Mouse (Mus musculus): ENCODE measurements around the gene Klhl28. TPM values are rescaled to one million over a fixed set of nuclear protein-coding genes. Genes with fewer than 3 reads are reported as not detected.

The Klhl28 gene
- polyA plus RNA-seq, 1 experiment from 2014 or later, result 12.3 TPM

DNA sequence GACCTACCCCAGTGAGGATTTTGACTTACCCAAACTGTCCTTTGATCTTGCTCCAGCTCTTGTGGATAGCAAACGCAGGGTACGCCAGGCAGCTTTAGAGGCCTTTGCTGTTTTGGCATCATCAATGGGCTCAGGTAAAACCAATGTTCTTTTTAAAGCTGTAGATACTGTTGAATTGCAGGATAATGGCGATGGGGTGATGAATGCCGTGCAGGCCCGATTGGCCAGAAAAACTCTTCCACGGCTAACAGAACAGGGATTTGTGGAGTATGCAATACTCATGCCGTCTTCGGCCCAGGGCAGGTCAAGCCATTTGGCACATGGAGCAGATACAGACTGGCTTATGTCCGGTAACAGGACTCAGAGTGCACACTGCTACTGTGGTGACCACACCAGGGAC lies 2.1 kb upstream of the Klhl28 start:
- H3K9me3 ChIP-seq (ENCODE audit: control insufficient read depth, low read length), result no peaks in the 10 kb centered on the region
- H3K27me3 ChIP-seq (replicated peaks; ENCODE audit: control insufficient read depth, insufficient read depth, low read length), result no peaks in the 10 kb centered on the region
- DNase-seq (ENCODE audit: low spot score) (peak; percentile 53), ATAC-seq (replicated peaks; ENCODE audit: low FRiP score, low TSS enrichment, low read depth) (no peak)
- peaks cover 31% of the 10 kb centered on the region for H3K4me1 ChIP-seq (replicated peaks; ENCODE audit: control insufficient read depth, insufficient read depth, low read length)
- under 1% methylated on average over 9 of the region's 9 CpGs for WGBS
- peak overlapping the region; percentile 92 for H3K4me3 ChIP-seq (ENCODE audit: low read depth, low read length)
- 0 out of 2 replicates have a peak, but pooled peaks cover 4% of the 10 kb centered on the region for H3K36me3 ChIP-seq (ENCODE audit: control insufficient read depth, insufficient read depth, low read length)
- peak overlapping the region; percentile 86 for H3K9ac ChIP-seq (ENCODE audit: low read length)
- no peak overlapping the region for H3K27ac ChIP-seq (ENCODE audit: low read depth)
- H3K4me2 ChIP-seq (ENCODE audit: low read length), result peak overlapping the region; percentile 73

DNA sequence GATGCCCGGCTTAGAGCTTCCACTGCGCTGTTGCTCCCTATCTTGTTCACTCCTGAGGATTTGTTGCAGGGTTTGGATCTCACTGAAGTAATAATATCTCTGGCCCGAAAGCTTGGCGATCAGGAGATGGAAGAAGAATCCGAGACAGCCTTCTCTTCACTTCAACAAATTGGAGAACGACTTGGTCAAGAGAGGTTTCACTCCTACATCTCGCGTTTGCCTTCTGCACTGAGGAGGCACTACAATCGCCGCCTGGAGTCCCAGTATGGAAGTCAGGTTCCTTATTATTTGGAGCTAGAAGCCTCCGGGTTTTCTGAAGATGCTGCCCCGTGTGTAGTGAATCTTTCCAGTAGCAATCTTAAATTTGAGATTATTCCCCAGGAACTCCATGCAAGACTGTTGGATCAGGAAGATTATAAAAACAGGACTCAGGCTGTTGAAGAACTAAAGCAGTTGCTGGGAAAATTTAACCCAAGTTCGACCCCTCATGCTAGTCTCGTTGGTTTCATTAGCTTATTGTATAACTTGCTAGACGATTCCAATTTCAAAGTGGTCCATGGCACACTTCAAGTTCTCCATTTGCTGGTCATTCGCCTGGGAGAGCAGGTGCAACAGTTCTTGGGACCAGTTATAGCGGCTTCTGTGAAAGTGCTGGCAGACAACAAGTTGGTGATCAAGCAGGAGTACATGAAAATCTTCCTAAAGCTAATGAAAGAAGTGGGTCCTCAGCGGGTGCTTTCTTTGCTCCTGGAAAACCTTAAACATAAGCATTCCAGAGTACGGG lies 1.5 kb upstream of the Klhl28 start:
- Histone ChIP-seq H3K9ac (ENCODE audit: low read length) (peak overlapping the region; percentile 86), H3K27ac (ENCODE audit: low read depth) (peak overlapping the region; percentile 88; the same call in 1 of the 2 replicates), H3K27me3 (replicated peaks; ENCODE audit: control insufficient read depth, insufficient read depth, low read length) (no peaks in the 10 kb centered on the region), H3K36me3 (ENCODE audit: control insufficient read depth, insufficient read depth, low read length) (0 out of 2 replicates have a peak, but pooled peaks cover 4% of the 10 kb centered on the region), H3K4me2 (ENCODE audit: low read length) (peak overlapping the region; percentile 73), H3K4me1 (replicated peaks; ENCODE audit: control insufficient read depth, insufficient read depth, low read length) (peaks cover 26% of the 10 kb centered on the region), H3K9me3 (ENCODE audit: control insufficient read depth, low read length) (no peaks in the 10 kb centered on the region), H3K4me3 (ENCODE audit: low read depth, low read length) (peak overlapping the region; percentile 92)
- WGBS, result 3% methylated on average over 19 of the region's 19 CpGs
- ATAC-seq (replicated peaks; ENCODE audit: low FRiP score, low TSS enrichment, low read depth), result no peak
- no peak for DNase-seq (ENCODE audit: low spot score)

DNA sequence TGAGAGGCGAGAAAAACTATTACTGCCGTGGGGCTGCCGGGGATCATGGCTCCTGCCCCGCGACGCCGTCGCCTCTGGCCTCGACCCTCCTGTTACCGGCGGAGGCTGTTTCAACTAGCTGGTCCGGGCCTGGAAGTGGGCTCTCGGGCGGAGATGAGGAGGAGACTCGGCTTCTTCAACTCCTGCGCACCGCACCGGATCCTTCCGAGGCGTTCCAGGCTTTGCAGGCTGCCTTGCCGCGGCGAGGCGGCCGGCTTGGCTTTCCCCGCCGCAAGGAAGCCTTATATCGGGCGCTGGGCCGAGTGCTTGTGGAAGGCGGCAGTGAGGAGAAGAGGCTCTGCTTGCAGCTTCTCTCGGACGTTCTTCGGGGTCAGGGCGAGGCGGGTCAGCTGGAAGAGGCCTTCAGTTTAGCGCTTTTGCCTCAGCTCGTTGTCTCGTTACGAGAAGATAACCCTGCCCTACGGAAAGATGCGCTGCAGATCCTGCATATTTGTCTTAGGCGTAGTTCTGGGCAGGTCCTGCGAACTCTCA lies 832 bp upstream of the Klhl28 start:
- no peaks in the 10 kb centered on the region for H3K27me3 ChIP-seq (replicated peaks; ENCODE audit: control insufficient read depth, insufficient read depth, low read length)
- H3K27ac ChIP-seq (ENCODE audit: low read depth), result peak overlapping the region; percentile 88
- H3K4me3 ChIP-seq (ENCODE audit: low read depth, low read length), result peak overlapping the region; percentile 92
- peak overlapping the region; percentile 73 for H3K4me2 ChIP-seq (ENCODE audit: low read length)
- H3K4me1 ChIP-seq (replicated peaks; ENCODE audit: control insufficient read depth, insufficient read depth, low read length), result peaks cover 22% of the 10 kb centered on the region
- H3K36me3 ChIP-seq (ENCODE audit: control insufficient read depth, insufficient read depth, low read length), result 0 out of 2 replicates have a peak, but pooled peaks cover 2% of the 10 kb centered on the region
- under 1% methylated on average over 44 of the region's 44 CpGs for WGBS
- ATAC-seq (replicated peaks; ENCODE audit: low FRiP score, low TSS enrichment, low read depth) (peak; percentile 22), DNase-seq (ENCODE audit: low spot score) (no peak)
- H3K9ac ChIP-seq (ENCODE audit: low read length), result peak overlapping the region; percentile 86
- H3K9me3 ChIP-seq (ENCODE audit: control insufficient read depth, low read length), result no peaks in the 10 kb centered on the region

DNA sequence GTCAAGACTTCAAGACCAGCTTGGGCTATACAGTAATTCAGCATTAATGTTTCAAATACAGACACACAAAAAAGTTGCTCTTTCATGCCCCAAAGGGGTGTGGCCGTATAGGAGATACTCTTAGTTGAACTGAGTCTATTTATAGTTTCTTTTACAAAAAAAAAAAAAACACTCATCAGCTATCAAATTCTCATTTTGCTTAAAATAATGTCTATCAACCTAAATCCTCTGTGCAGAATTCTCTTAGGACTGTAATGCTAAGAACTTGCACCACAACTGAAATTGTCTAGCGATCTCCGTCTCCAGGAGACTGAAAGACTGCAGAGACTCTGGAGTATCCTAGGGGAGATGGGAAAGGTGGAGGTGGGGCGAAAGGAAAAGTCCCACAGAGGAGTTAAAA lies 774 bp downstream of the Klhl28 start:
- H3K4me1 ChIP-seq (replicated peaks; ENCODE audit: control insufficient read depth, insufficient read depth, low read length), result peaks cover 10% of the 10 kb centered on the region
- 17% methylated on average over 4 of the region's 4 CpGs for WGBS
- no peak for DNase-seq (ENCODE audit: low spot score)
- ATAC-seq (replicated peaks; ENCODE audit: low FRiP score, low TSS enrichment, low read depth), result no peak
- no peaks in the 10 kb centered on the region for H3K36me3 ChIP-seq (ENCODE audit: control insufficient read depth, insufficient read depth, low read length)
- H3K27ac ChIP-seq (ENCODE audit: low read depth), result peak overlapping the region; percentile 54; the same call in 1 of the 2 replicates
- H3K9me3 ChIP-seq (ENCODE audit: control insufficient read depth, low read length), result no peaks in the 10 kb centered on the region
- H3K9ac ChIP-seq (ENCODE audit: low read length), result peak overlapping the region; percentile 59
- H3K4me2 ChIP-seq (ENCODE audit: low read length), result peak overlapping the region; percentile 93
- peak overlapping the region; percentile 92 for H3K4me3 ChIP-seq (ENCODE audit: low read depth, low read length)
- no peaks in the 10 kb centered on the region for H3K27me3 ChIP-seq (replicated peaks; ENCODE audit: control insufficient read depth, insufficient read depth, low read length)

DNA sequence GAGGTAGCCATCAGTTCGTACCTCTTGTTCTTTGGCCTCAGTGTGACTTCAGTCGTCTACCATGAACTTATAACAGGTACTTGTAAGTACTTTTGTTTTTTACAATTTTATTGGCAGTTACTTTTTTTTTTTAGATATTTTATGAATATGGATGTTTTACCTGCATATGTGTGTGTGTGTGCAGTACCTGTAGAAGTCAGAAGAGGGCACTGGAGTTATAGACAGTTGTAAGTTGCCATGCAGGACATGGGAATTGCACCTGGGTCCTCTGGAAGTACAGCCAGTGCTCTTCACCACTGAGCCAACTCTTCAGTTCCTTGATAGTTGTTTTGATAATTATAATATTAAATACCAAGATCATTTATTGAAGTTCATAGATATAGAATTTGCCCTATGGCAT lies 27.8 kb downstream of the Klhl28 start:
- ATAC-seq (replicated peaks; ENCODE audit: low FRiP score, low TSS enrichment, low read depth) (no peak), DNase-seq (ENCODE audit: low spot score) (no peak)
- H3K36me3 ChIP-seq (ENCODE audit: control insufficient read depth, insufficient read depth, low read length), result 0 out of 2 replicates have a peak, but pooled peaks cover 4% of the 10 kb centered on the region
- H3K9ac ChIP-seq (ENCODE audit: low read length), result no peak overlapping the region
- no peaks in the 10 kb centered on the region for H3K9me3 ChIP-seq (ENCODE audit: control insufficient read depth, low read length)
- no peaks in the 10 kb centered on the region for H3K4me1 ChIP-seq (replicated peaks; ENCODE audit: control insufficient read depth, insufficient read depth, low read length)
- no peak overlapping the region for H3K4me3 ChIP-seq (ENCODE audit: low read depth, low read length)
- no peak overlapping the region for H3K4me2 ChIP-seq (ENCODE audit: low read length)
- 90% methylated on average over 2 of the region's 2 CpGs for WGBS
- H3K27ac ChIP-seq (ENCODE audit: low read depth), result no peak overlapping the region
- H3K27me3 ChIP-seq (replicated peaks; ENCODE audit: control insufficient read depth, insufficient read depth, low read length), result no peaks in the 10 kb centered on the region

DNA sequence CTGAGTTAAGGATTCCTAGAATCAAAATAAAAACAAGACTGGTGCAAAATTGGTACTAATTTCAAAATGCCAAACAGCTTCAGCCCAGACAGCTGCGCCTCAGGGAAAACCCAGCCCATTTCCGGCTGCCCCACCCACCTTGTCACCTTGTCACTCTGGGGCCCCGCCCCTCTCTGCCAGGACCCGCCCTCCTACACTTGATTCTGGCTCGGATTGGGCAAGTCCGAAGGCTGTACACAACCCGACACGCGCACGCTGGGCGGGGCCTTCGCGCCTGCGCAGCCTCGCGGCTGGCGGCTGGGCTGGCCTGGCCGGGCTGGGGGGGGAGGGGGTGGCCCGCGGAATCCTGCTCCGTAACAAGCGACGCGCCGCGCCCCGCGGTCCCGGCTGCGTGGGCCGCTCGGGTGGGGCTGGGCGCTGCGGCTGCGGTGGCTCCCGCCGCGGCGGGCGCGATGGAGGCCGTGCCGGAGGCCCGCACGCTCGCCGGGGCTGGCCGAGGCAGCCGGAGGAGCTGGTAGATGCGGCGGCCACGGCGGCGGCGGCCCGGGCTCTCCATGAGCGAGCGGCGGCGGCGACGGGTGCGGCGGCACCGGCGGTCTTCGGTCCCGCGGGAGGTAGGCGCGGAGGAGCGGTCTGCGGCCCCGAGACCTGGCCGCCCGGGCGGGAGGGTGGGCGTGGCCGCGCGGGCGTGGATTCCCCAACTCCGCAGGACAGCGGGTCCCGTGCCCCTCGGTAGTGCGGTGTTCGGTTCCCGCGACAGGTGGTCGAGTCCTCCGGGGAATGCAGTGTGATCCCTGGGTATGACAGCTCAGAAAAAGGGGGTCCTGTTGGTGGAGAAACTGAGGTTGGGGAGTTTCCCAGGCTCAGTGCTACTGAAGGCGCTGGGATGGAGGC lies 47.5 kb downstream of the Klhl28 start, which contains the start of gene Gm527:
Gene Gm527 (plus strand): TSS at position 329 of the 894 bp plus-strand sequence.
- ATAC-seq (replicated peaks; ENCODE audit: low FRiP score, low TSS enrichment, low read depth), result peak; percentile 100
- no peaks in the 10 kb centered on the region for H3K27me3 ChIP-seq (replicated peaks; ENCODE audit: control insufficient read depth, insufficient read depth, low read length)
- peak; percentile 96 for DNase-seq (ENCODE audit: low spot score)
- no peaks in the 10 kb centered on the region for H3K9me3 ChIP-seq (ENCODE audit: control insufficient read depth, low read length)
- no peak within 1 kb of the TSS for H3K27ac ChIP-seq (ENCODE audit: low read depth)
- peaks cover 20% of the 10 kb centered on the region for H3K36me3 ChIP-seq (ENCODE audit: control insufficient read depth, insufficient read depth, low read length)
- H3K4me3 ChIP-seq (ENCODE audit: low read depth, low read length), result peak within 1 kb of the TSS; percentile 78
- H3K4me2 ChIP-seq (ENCODE audit: low read length), result peak within 1 kb of the TSS; percentile 60
- WGBS, result 2% methylated on average over 87 of the region's 93 CpGs
- peak within 1 kb of the TSS; percentile 69 for H3K9ac ChIP-seq (ENCODE audit: low read length)
- no peaks in the 10 kb centered on the region for H3K4me1 ChIP-seq (replicated peaks; ENCODE audit: control insufficient read depth, insufficient read depth, low read length)

DNA sequence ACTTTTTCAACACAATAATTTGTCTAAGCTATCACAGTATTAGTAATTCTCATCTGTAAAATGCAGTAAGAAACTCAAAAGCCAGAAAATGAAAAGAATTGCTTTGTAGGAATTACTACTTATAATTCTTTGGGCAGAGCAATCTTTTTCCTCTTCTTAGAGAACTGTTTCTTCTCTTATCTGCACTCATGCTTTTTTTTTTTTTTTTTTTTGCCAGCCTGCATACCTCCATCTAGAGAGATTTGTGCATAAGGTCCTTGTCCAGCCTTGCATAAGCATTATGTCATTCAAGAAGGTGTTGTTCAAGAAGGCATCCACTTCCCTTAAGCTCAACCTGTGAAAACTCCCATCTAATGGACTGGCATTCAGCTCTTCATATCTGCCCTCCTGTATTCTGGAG lies 48.6 kb downstream of the Klhl28 start:
- no peak for ATAC-seq (replicated peaks; ENCODE audit: low FRiP score, low TSS enrichment, low read depth)
- H3K4me2 ChIP-seq (ENCODE audit: low read length), result no peak overlapping the region
- peaks cover 11% of the 10 kb centered on the region for H3K36me3 ChIP-seq (ENCODE audit: control insufficient read depth, insufficient read depth, low read length)
- no peaks in the 10 kb centered on the region for H3K9me3 ChIP-seq (ENCODE audit: control insufficient read depth, low read length)
- H3K27me3 ChIP-seq (replicated peaks; ENCODE audit: control insufficient read depth, insufficient read depth, low read length), result no peaks in the 10 kb centered on the region
- no peaks in the 10 kb centered on the region for H3K4me1 ChIP-seq (replicated peaks; ENCODE audit: control insufficient read depth, insufficient read depth, low read length)
- H3K9ac ChIP-seq (ENCODE audit: low read length), result no peak overlapping the region
- no peak for DNase-seq (ENCODE audit: low spot score)
- H3K4me3 ChIP-seq (ENCODE audit: low read depth, low read length), result no peak overlapping the region
- H3K27ac ChIP-seq (ENCODE audit: low read depth), result no peak overlapping the region

DNA sequence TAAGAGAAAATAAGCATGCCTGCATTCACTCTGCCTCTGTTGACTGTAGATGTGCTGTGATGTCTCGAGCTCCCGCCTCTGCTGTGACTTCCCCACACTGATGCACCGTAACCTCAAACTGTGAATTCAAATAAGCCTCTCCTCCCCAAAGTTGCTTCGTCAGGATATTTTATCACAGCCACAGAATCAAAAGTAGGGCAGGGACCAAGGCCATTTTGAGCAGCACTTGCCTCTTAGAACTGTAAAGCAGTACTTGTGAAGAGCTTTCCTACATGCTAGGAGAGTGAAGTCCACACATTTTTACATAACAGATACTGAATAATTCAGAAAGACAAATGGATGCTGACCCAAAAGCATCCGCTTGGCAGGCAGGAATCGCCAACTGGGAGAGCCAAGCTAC lies 52.3 kb downstream of the Klhl28 start:
- WGBS, result 67% methylated on average over 6 of the region's 6 CpGs
- H3K9ac ChIP-seq (ENCODE audit: low read length), result no peak overlapping the region
- DNase-seq (ENCODE audit: low spot score), result no peak
- ATAC-seq (replicated peaks; ENCODE audit: low FRiP score, low TSS enrichment, low read depth), result no peak
- H3K36me3 ChIP-seq (ENCODE audit: control insufficient read depth, insufficient read depth, low read length), result no peaks in the 10 kb centered on the region
- H3K4me1 ChIP-seq (replicated peaks; ENCODE audit: control insufficient read depth, insufficient read depth, low read length), result no peaks in the 10 kb centered on the region
- no peaks in the 10 kb centered on the region for H3K27me3 ChIP-seq (replicated peaks; ENCODE audit: control insufficient read depth, insufficient read depth, low read length)
- H3K27ac ChIP-seq (ENCODE audit: low read depth), result no peak overlapping the region
- H3K4me2 ChIP-seq (ENCODE audit: low read length), result no peak overlapping the region
- H3K4me3 ChIP-seq (ENCODE audit: low read depth, low read length), result no peak overlapping the region
- H3K9me3 ChIP-seq (ENCODE audit: control insufficient read depth, low read length), result no peaks in the 10 kb centered on the region
